Comparison of ENCODE assay signal across 8 mouse cellular contexts in genomic region chr7:98348043-98348442, GRCm38 (mm10). TPM values are rescaled to one million over a fixed set of nuclear protein-coding genes. Genes with fewer than 3 reads are reported as not detected.
DNase-seq lines count a peak whose midpoint lies in the region; ATAC-seq and TF ChIP-seq lines count a peak whose summit lies in the region.

No protein-coding gene starts in this region.

- H3K4me3 ChIP-seq in midbrain, embryonic 11.5 days (ENCODE audit: low read depth, low read length): no peak overlapping the region
- H3K4me3 ChIP-seq in midbrain, embryonic 16.5 days (ENCODE audit: low read depth, low read length): no peak overlapping the region
- H3K4me3 ChIP-seq in neural tube, embryonic 14.5 days (ENCODE audit: low read depth, low read length): no peak overlapping the region

- intact Hi-C loops in left cerebral cortex, postnatal 4 days (cut with DNase I): loop anchor here (5.0 kb wide), 1 partner anchor 239 kb away; no protein-coding TSS in a partner anchor

- no peaks in the 10 kb centered on the region for H3K9me3 ChIP-seq in midbrain, embryonic 11.5 days (ENCODE audit: control insufficient read depth, low read length)
- H3K9me3 ChIP-seq in midbrain, embryonic 16.5 days (replicated peaks; ENCODE audit: control insufficient read depth, low read length, poor library complexity, severe bottlenecking): no peaks in the 10 kb centered on the region
- H3K9me3 ChIP-seq in neural tube, embryonic 14.5 days (ENCODE audit: control insufficient read depth, low read length): no peaks in the 10 kb centered on the region

- H3K4me1 ChIP-seq in midbrain, embryonic 11.5 days (ENCODE audit: control insufficient read depth, insufficient read depth, low read length): no peaks in the 10 kb centered on the region
- H3K4me1 ChIP-seq in midbrain, embryonic 16.5 days (ENCODE audit: control insufficient read depth, insufficient read depth, low read length): no peaks in the 10 kb centered on the region
- H3K4me1 ChIP-seq in neural tube, embryonic 14.5 days (ENCODE audit: control insufficient read depth, insufficient read depth, low read length): no peaks in the 10 kb centered on the region

- peaks cover 3% of the 10 kb centered on the region for H3K36me3 ChIP-seq in midbrain, embryonic 11.5 days (ENCODE audit: control insufficient read depth, insufficient read depth, low read length)
- H3K36me3 ChIP-seq in midbrain, embryonic 16.5 days (ENCODE audit: control insufficient read depth, insufficient read depth, low read length): no peaks in the 10 kb centered on the region; the same call in 1 of the 2 replicates
- H3K36me3 ChIP-seq in neural tube, embryonic 14.5 days (ENCODE audit: control insufficient read depth, insufficient read depth, low read length): peaks cover 10% of the 10 kb centered on the region; the same call in 1 of the 2 replicates

- DNase-seq in midbrain, embryonic 11.5 days (ENCODE audit: low spot score, missing footprints): peak; percentile 92
- DNase-seq in Patski (ENCODE audit: low read depth, low spot score): no peak
- peak; percentile 81 to 84 for DNase-seq in cerebellum, postnatal 14 days
- DNase-seq in left cerebral cortex, postnatal 4 days: peak; percentile 76
- DNase-seq in thymus, postnatal 4 days: peak; percentile 89

- no peak overlapping the region for H3K9ac ChIP-seq in midbrain, embryonic 11.5 days (ENCODE audit: low read length)
- H3K9ac ChIP-seq in midbrain, embryonic 16.5 days (ENCODE audit: low read depth, low read length): no peak overlapping the region
- no peak overlapping the region for H3K9ac ChIP-seq in neural tube, embryonic 14.5 days (replicated peaks; ENCODE audit: low read depth, low read length)

- POLR2A ChIA-PET in Patski (lab: Charles Lee): no interaction called here

- CTCF ChIA-PET in Patski (lab: Charles Lee): interaction anchor here (0.7 to 5.0 kb wide), 19 partner anchors 9 to 261 kb away, joined by 3 to 40 read pairs (median 5); partner anchors contain the start of gene Gucy2d

- no peaks in the 10 kb centered on the region for H3K27me3 ChIP-seq in midbrain, embryonic 11.5 days (ENCODE audit: control insufficient read depth, insufficient read depth, low read length)
- no peaks in the 10 kb centered on the region; the same call in 1 of the 2 replicates for H3K27me3 ChIP-seq in midbrain, embryonic 16.5 days (ENCODE audit: control insufficient read depth, insufficient read depth, low read depth, low read length)
- H3K27me3 ChIP-seq in Patski: no peaks in the 10 kb centered on the region
- no peaks in the 10 kb centered on the region for H3K27me3 ChIP-seq in neural tube, embryonic 14.5 days (ENCODE audit: control insufficient read depth, insufficient read depth, low read length)

- WGBS in midbrain, embryonic 11.5 days: 60% methylated on average over 7 of the region's 7 CpGs
- WGBS in midbrain, embryonic 16.5 days: 65% methylated on average over 7 of the region's 7 CpGs
- WGBS in neural tube, embryonic 14.5 days: 69% methylated on average over 7 of the region's 7 CpGs

- H3K27ac ChIP-seq in midbrain, embryonic 11.5 days (ENCODE audit: low read depth, low read length): no peak overlapping the region
- H3K27ac ChIP-seq in midbrain, embryonic 16.5 days (ENCODE audit: low read length): no peak overlapping the region
- no peak overlapping the region for H3K27ac ChIP-seq in neural tube, embryonic 14.5 days (ENCODE audit: low read depth, low read length)

- in situ Hi-C loops in Patski (cut with MboI; ENCODE audit: low pct_unique_long_range_greater_than_20kb): no loop called here

- no peak overlapping the region for H3K4me2 ChIP-seq in midbrain, embryonic 11.5 days
- no peak overlapping the region for H3K4me2 ChIP-seq in midbrain, embryonic 16.5 days (ENCODE audit: low read length)
- no peak overlapping the region for H3K4me2 ChIP-seq in neural tube, embryonic 14.5 days (ENCODE audit: low read depth, low read length)

- ATAC-seq in midbrain, embryonic 11.5 days (ENCODE audit: low FRiP score): no peak
- no peak for ATAC-seq in midbrain, embryonic 16.5 days
- ATAC-seq in Patski: no peak
- peak; percentile 63 for ATAC-seq in granulocyte monocyte progenitor cell, adult 5-6 weeks (replicated peaks; ENCODE audit: poor library complexity, severe bottlenecking)
- ATAC-seq in neural tube, embryonic 14.5 days (ENCODE audit: low read depth): peak; percentile 35; the same call in 1 of the 2 replicates

- peak; percentile 90 for TF ChIP-seq CTCF in Patski (IDR thresholded peaks at IDR 0.05)

RNA-seq across cellular contexts. Expression of gene Tsku, which starts 13.1 kb away (rescaled TPM):
- 7.3 and 7.7 TPM in 2 replicates for polyA plus RNA-seq in midbrain, embryonic 11.5 days (2014; fragmentation: Nextera tagmentation; extraction: Ambion mirVana)
- 7.0 and 8.0 TPM in 2 replicates for polyA plus RNA-seq in midbrain, embryonic 16.5 days (2015; fragmentation: Nextera tagmentation; extraction: Ambion mirVana)
- 22.5 TPM for polyA plus RNA-seq in Patski (2021)
- total RNA-seq in granulocyte monocyte progenitor cell, adult 5-6 weeks (2014; fragmentation: Nextera tagmentation): 0.43 TPM in 1 of 2 replicates, not detected in the other
- total RNA-seq in granulocyte monocyte progenitor cell, adult 5-6 weeks (2017): not detected in 2 replicates
- total RNA-seq in left cerebral cortex, postnatal 4 days (2021): 10 to 100 TPM; 11.5 TPM
- 8.7 and 9.4 TPM in 2 replicates for polyA plus RNA-seq in neural tube, embryonic 14.5 days (2014; fragmentation: Nextera tagmentation; extraction: Ambion mirVana)

RNA-seq across cellular contexts. Expression of gene Acer3, which starts 27.0 kb away (rescaled TPM):
- 15.8 and 16.6 TPM in 2 replicates for polyA plus RNA-seq in midbrain, embryonic 11.5 days (2014; fragmentation: Nextera tagmentation; extraction: Ambion mirVana)
- polyA plus RNA-seq in midbrain, embryonic 16.5 days (2015; fragmentation: Nextera tagmentation; extraction: Ambion mirVana): 20.6 and 22.5 TPM in 2 replicates
- 67.8 TPM for polyA plus RNA-seq in Patski (2021)
- total RNA-seq in granulocyte monocyte progenitor cell, adult 5-6 weeks (2014; fragmentation: Nextera tagmentation): 42.7 and 49.6 TPM in 2 replicates
- total RNA-seq in granulocyte monocyte progenitor cell, adult 5-6 weeks (2017): 42.1 and 48.8 TPM in 2 replicates
- total RNA-seq in left cerebral cortex, postnatal 4 days (2021): 10 to 100 TPM; 10.1 to 10.6 TPM
- polyA plus RNA-seq in neural tube, embryonic 14.5 days (2014; fragmentation: Nextera tagmentation; extraction: Ambion mirVana): 23.7 and 28.3 TPM in 2 replicates

Comparison
In these comparisons a context has a peak if more than half of its experiments do, and no peak if none do; other contexts are left out.
1. ATAC-seq: peak in granulocyte monocyte progenitor cell, adult 5-6 weeks (single experiment) and neural tube, embryonic 14.5 days (single experiment); none in midbrain, embryonic 11.5 days (single experiment), midbrain, embryonic 16.5 days (single experiment) and Patski (single experiment).